Mouse (Mus musculus): ENCODE measurements around the gene Brd3. TPM values are rescaled to one million over a fixed set of nuclear protein-coding genes. Genes with fewer than 3 reads are reported as not detected.
A peak's percentile ranks its signal among the peaks of the same experiment; 100 is the strongest.

The Brd3 gene
- polyA plus RNA-seq, 1 experiment from 2014 or later: 80.9 TPM

GRCm38 (mm10) chr2:27469292-27469990 is 38.0 kb downstream of the Brd3 start:
- Histone ChIP-seq H3K9me3 (replicated peaks) (no peaks in the 10 kb centered on the region), H3K4me1 (replicated peaks) (peaks cover 79% of the 10 kb centered on the region), H3K9ac (peak overlapping the region; percentile 17; the same call in 1 of the 2 replicates), H3K27me3 (replicated peaks) (no peaks in the 10 kb centered on the region), H3K36me3 (peaks cover 38% of the 10 kb centered on the region), H3K27ac (ENCODE audit: poor library complexity, severe bottlenecking) (0 out of 2 replicates have a peak overlapping the region, but pooled peaks have one; percentile 5), H3K4me2 (peak overlapping the region; percentile 4; the same call in 1 of the 2 replicates), H3K4me3 (no peak overlapping the region)
- WGBS: 71% methylated on average over 4 of the region's 4 CpGs
- no peak for ATAC-seq (ENCODE audit: insufficient number of reproducible peaks, low FRiP score)

DNA sequence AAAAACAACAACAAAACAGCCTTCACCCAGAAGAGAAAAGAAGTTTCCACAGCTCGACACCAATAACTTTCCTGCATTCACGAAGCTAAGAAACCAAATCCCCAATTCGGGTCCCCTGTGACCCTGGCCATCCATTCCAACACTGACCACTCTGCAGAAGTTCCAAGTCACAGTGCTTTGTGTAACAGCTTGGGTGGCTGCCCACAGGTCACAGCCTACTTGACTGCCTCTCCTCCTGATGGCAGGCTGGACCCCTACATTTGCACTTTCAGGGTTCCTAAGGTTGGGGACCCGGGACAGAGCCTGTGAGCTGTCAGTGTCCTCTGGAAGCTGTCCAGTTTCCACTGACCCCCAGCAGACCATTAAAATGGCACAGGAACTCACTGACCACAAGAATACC is 44.6 kb downstream of the Brd3 start:
- no peak overlapping the region for H3K4me3 ChIP-seq
- H3K4me2 ChIP-seq: no peak overlapping the region
- no peaks in the 10 kb centered on the region for H3K27me3 ChIP-seq (replicated peaks)
- no peaks in the 10 kb centered on the region for H3K9me3 ChIP-seq (replicated peaks)
- peaks cover 14% of the 10 kb centered on the region for H3K4me1 ChIP-seq (replicated peaks)
- WGBS: 89% methylated on average over 4 of the region's 4 CpGs
- no peak overlapping the region for H3K27ac ChIP-seq (ENCODE audit: poor library complexity, severe bottlenecking)
- H3K36me3 ChIP-seq: peaks cover 88% of the 10 kb centered on the region
- ATAC-seq (ENCODE audit: insufficient number of reproducible peaks, low FRiP score): no peak
- H3K9ac ChIP-seq: no peak overlapping the region

GRCm38 (mm10) chr2:27461881-27462660 is 45.4 kb downstream of the Brd3 start:
- no peak overlapping the region for H3K9ac ChIP-seq
- no peak overlapping the region for H3K27ac ChIP-seq (ENCODE audit: poor library complexity, severe bottlenecking)
- H3K4me2 ChIP-seq: no peak overlapping the region
- H3K36me3 ChIP-seq: peaks cover 91% of the 10 kb centered on the region
- H3K27me3 ChIP-seq (replicated peaks): no peaks in the 10 kb centered on the region
- 93% methylated on average over 4 of the region's 4 CpGs for WGBS
- H3K4me3 ChIP-seq: no peak overlapping the region
- no peak for ATAC-seq (ENCODE audit: insufficient number of reproducible peaks, low FRiP score)
- no peaks in the 10 kb centered on the region for H3K9me3 ChIP-seq (replicated peaks)
- H3K4me1 ChIP-seq (replicated peaks): peaks cover 6% of the 10 kb centered on the region; the same call in 1 of the 2 replicates

DNA sequence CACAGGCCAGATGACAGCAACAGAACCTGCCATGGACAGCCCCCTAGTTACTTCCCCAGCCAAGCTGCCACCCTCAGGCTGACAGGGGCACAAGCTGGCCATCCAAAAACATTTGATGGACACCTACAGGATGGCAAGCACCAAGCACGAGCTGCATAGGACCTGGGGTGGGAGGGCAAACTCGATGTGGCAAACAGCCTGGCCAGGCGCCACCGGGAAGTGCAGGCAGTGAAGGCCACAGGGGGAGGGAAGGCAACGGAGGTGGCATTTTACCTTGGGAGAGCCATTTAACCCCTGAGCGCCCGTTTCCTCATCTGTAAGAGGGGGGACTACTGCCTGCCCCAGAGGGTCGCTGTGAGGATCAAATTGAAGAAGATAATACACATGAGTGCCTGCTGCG is 46.8 kb downstream of the Brd3 start:
- H3K4me2 ChIP-seq: no peak overlapping the region
- WGBS: 73% methylated on average over 9 of the region's 9 CpGs
- H3K4me3 ChIP-seq: no peak overlapping the region
- H3K9me3 ChIP-seq (replicated peaks): no peaks in the 10 kb centered on the region
- no peaks in the 10 kb centered on the region for H3K4me1 ChIP-seq (replicated peaks)
- H3K27ac ChIP-seq (ENCODE audit: poor library complexity, severe bottlenecking): no peak overlapping the region
- no peaks in the 10 kb centered on the region for H3K27me3 ChIP-seq (replicated peaks)
- peaks cover 94% of the 10 kb centered on the region for H3K36me3 ChIP-seq
- ATAC-seq (ENCODE audit: insufficient number of reproducible peaks, low FRiP score): no peak
- H3K9ac ChIP-seq: no peak overlapping the region

GRCm38 (mm10) chr2:27460163-27460562 is 47.3 kb downstream of the Brd3 start:
- ATAC-seq (ENCODE audit: insufficient number of reproducible peaks, low FRiP score): no peak
- Histone ChIP-seq H3K4me1 (replicated peaks) (no peaks in the 10 kb centered on the region), H3K9ac (no peak overlapping the region), H3K4me3 (no peak overlapping the region), H3K36me3 (peaks cover 95% of the 10 kb centered on the region), H3K4me2 (no peak overlapping the region), H3K27ac (ENCODE audit: poor library complexity, severe bottlenecking) (no peak overlapping the region), H3K27me3 (replicated peaks) (no peaks in the 10 kb centered on the region), H3K9me3 (replicated peaks) (no peaks in the 10 kb centered on the region)
- 88% methylated on average over 5 of the region's 5 CpGs for WGBS

GRCm38 (mm10) chr2:27459735-27460134 is 47.7 kb downstream of the Brd3 start:
- H3K4me3 ChIP-seq: no peak overlapping the region
- H3K9ac ChIP-seq: no peak overlapping the region
- no peaks in the 10 kb centered on the region for H3K4me1 ChIP-seq (replicated peaks)
- no peaks in the 10 kb centered on the region for H3K9me3 ChIP-seq (replicated peaks)
- H3K27me3 ChIP-seq (replicated peaks): no peaks in the 10 kb centered on the region
- 89% methylated on average over 7 of the region's 7 CpGs for WGBS
- H3K4me2 ChIP-seq: no peak overlapping the region
- ATAC-seq (ENCODE audit: insufficient number of reproducible peaks, low FRiP score): no peak
- no peak overlapping the region for H3K27ac ChIP-seq (ENCODE audit: poor library complexity, severe bottlenecking)
- H3K36me3 ChIP-seq: peaks cover 98% of the 10 kb centered on the region

DNA sequence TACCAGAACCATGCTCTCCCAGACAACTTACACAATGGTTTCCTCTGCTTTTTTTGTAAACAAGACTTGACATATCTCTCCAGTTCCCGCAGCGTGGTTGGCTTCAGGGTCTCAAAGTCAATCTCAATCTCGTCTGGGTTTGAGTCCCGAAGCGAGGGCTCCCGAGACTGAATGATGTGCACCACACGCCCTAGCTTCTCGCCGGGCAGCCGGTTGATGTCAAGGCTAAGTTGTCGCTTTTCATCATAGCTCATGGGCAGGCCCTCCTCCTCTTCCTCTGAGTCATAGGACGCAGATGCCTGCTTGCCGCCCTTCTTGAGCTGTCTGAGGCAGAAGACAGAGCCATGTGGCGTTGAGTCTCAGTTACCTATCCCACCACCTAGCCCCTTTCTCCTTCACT is 57.2 kb downstream of the Brd3 start:
- Histone ChIP-seq H3K9me3 (replicated peaks) (no peaks in the 10 kb centered on the region), H3K4me1 (replicated peaks) (no peaks in the 10 kb centered on the region), H3K4me2 (no peak overlapping the region), H3K4me3 (no peak overlapping the region), H3K27ac (ENCODE audit: poor library complexity, severe bottlenecking) (no peak overlapping the region), H3K36me3 (peaks cover 94% of the 10 kb centered on the region), H3K9ac (no peak overlapping the region), H3K27me3 (replicated peaks) (no peaks in the 10 kb centered on the region)
- WGBS: 81% methylated on average over 14 of the region's 14 CpGs
- no peak for ATAC-seq (ENCODE audit: insufficient number of reproducible peaks, low FRiP score)

- H3K4me3 ChIP-seq: no peak overlapping the region
- H3K4me2 ChIP-seq: no peak overlapping the region
- ATAC-seq (ENCODE audit: insufficient number of reproducible peaks, low FRiP score): no peak
- 84% methylated on average over 5 of the region's 5 CpGs for WGBS
- H3K27me3 ChIP-seq (replicated peaks): no peaks in the 10 kb centered on the region
- no peak overlapping the region for H3K9ac ChIP-seq
- no peaks in the 10 kb centered on the region for H3K9me3 ChIP-seq (replicated peaks)
- peaks cover 6% of the 10 kb centered on the region for H3K4me1 ChIP-seq (replicated peaks)
- H3K27ac ChIP-seq (ENCODE audit: poor library complexity, severe bottlenecking): no peak overlapping the region
- peaks cover 75% of the 10 kb centered on the region for H3K36me3 ChIP-seq
These were observed 59.7 kb downstream of the Brd3 start for GRCm38 (mm10) chr2:27447782-27448181.

GRCm38 (mm10) chr2:27446812-27447211 is 60.6 kb downstream of the Brd3 start:
- 92% methylated on average over 8 of the region's 8 CpGs for WGBS
- H3K4me1 ChIP-seq (replicated peaks): peaks cover 11% of the 10 kb centered on the region
- no peak overlapping the region for H3K9ac ChIP-seq
- H3K9me3 ChIP-seq (replicated peaks): no peaks in the 10 kb centered on the region
- peaks cover 67% of the 10 kb centered on the region for H3K36me3 ChIP-seq
- no peak overlapping the region; the same call in 1 of the 2 replicates for H3K27ac ChIP-seq (ENCODE audit: poor library complexity, severe bottlenecking)
- H3K4me2 ChIP-seq: no peak overlapping the region
- ATAC-seq (ENCODE audit: insufficient number of reproducible peaks, low FRiP score): no peak
- H3K27me3 ChIP-seq (replicated peaks): no peaks in the 10 kb centered on the region
- no peak overlapping the region for H3K4me3 ChIP-seq

GRCm38 (mm10) chr2:27445910-27446309 is 61.6 kb downstream of the Brd3 start:
- peaks cover 58% of the 10 kb centered on the region for H3K36me3 ChIP-seq
- no peak for ATAC-seq (ENCODE audit: insufficient number of reproducible peaks, low FRiP score)

DNA sequence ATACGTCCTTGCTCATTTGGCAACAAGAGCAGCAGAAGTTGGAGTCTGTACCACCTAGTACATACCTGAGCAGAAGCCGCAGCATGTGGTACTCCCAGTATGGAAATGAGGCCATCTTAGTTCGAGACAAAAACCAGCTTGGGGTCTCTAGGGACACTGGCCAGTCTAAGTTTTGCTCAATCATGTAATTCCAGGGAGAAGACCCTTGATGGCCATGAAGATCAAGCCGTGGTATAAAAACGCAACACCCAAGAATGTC is 64.1 kb downstream of the Brd3 start:
- Histone ChIP-seq H3K27ac (ENCODE audit: poor library complexity, severe bottlenecking) (no peak overlapping the region), H3K36me3 (peaks cover 32% of the 10 kb centered on the region), H3K4me1 (replicated peaks) (peaks cover 14% of the 10 kb centered on the region), H3K4me3 (no peak overlapping the region), H3K4me2 (peak overlapping the region; percentile 86), H3K9me3 (replicated peaks) (no peaks in the 10 kb centered on the region), H3K9ac (no peak overlapping the region), H3K27me3 (replicated peaks) (no peaks in the 10 kb centered on the region)
- no peak for ATAC-seq (ENCODE audit: insufficient number of reproducible peaks, low FRiP score)
- WGBS: 75% methylated on average over 5 of the region's 5 CpGs

More at GRCm38 (mm10) chr2:27445910-27446309, 61.6 kb downstream of the Brd3 start:
- Histone ChIP-seq H3K27me3 (replicated peaks) (no peaks in the 10 kb centered on the region), H3K9me3 (replicated peaks) (no peaks in the 10 kb centered on the region), H3K4me3 (no peak overlapping the region), H3K9ac (no peak overlapping the region), H3K4me2 (no peak overlapping the region), H3K4me1 (replicated peaks) (peaks cover 13% of the 10 kb centered on the region), H3K27ac (ENCODE audit: poor library complexity, severe bottlenecking) (no peak overlapping the region)
- WGBS: 95% methylated on average over 3 of the region's 3 CpGs
